Mouse (Mus musculus) stomach, embryonic 15.5 days (tissue): Measurements from ENCODE around the gene F930015N05Rik. TPM values are rescaled to one million over a fixed set of nuclear protein-coding genes. Genes with fewer than 3 reads are reported as not detected.

Experiments used
- polyA plus RNA-seq: library from polyadenylated mRNA; unstranded; fragments of >200 nt; fragmentation: Nextera tagmentation; extraction: Ambion mirVana; gene quantifications from 2 replicates; pipeline ENCODE4 v1.2.1, GENCODE M21; 2015

The F930015N05Rik gene
- polyA plus RNA-seq, 1 experiment from 2014 or later, result 0.68 TPM

Other genes starting within 250 kb of the F930015N05Rik start
- 1.5 and 1.7 TPM in 2 replicates for gene Hs3st3a1, start 1.3 kb downstream of the F930015N05Rik start, polyA plus RNA-seq